Mouse (Mus musculus): ENCODE data around the gene Brpf3.
"Not testable (repeated sequence)": the region's sequence is repeated elsewhere in the genome, so short reads cannot be mapped to it uniquely, and the experiment has no call there.

Gene Brpf3

DNA sequence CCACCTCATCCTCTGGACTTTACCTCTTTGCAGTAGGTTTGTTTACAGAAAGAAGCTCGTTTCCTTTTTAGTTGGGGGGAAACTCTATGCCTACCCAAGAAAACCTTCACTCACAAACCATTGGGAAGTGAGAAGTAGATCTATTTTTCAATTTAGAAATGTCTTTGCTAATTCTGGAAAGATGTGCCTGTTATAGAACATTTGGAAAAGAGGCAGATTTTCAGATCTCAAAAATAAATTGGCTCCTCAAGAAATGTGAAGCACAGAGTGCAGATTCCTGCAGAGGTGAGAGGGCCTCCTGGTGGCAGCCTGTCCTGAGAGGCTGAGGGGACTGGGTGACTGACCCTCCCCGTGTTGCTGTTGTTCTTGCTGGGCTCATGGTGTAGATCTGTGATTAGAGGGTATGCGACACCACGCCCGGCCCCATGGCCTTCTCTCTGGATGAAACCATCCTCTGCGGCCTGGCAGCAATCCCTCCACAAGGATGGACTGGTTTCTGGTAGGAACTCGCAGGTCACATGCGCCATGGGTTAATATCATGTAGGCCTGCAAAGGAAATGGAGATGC lies 26.9 kb downstream of the Brpf3 start:
- DNase-seq (ENCODE audit: low read depth), result no peak

DNA sequence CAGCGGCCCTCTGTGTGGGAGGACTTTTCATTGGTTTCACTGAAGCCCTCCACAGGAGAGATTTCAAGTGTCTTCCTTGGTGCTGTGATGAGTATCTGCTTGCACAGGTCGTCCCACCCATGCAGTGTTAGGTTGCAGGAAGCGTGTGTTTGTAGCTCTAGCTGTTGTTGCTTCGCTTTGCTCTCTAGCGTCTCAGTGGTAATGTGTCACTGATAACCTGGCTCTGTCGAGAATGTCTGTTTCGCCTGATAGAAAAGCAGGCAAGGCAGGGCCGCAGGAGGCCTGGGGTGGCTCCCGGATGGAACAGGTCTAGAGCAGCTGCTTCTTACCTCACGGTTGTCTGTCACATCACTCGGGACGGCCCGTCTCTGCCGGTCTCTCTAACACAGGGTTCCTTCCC lies 28.2 kb downstream of the Brpf3 start:
- DNase-seq (ENCODE audit: low read depth), result no peak

DNA sequence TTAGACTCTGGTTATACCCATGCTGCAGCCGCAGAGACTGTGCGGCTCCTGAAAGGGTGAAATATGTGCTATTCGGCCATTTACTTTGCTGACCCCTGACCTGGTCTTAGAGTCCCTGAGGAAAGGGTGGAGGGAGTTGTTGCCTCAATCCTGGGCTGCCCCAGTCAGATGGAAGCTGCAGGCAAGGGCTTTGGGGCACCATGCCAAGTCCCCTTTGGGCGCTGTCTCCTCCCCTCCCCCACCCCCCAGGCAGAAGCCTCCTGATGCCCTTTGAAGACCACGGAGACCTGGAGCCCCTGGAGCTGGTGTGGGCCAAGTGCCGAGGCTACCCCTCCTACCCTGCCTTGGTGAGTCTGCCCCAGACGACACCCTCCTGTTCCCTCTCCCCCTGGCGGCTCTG lies 30.2 kb downstream of the Brpf3 start:
- DNase-seq (ENCODE audit: low read depth), result no peak

GRCm38 (mm10) chr17:28832040-28832439 lies 31.1 kb downstream of the Brpf3 start:
- DNase-seq (ENCODE audit: low read depth), result no peak

- DNase-seq (ENCODE audit: low read depth), result no peak
Measured at GRCm38 (mm10) chr17:28832875-28833274, 32.0 kb downstream of the Brpf3 start.

DNA sequence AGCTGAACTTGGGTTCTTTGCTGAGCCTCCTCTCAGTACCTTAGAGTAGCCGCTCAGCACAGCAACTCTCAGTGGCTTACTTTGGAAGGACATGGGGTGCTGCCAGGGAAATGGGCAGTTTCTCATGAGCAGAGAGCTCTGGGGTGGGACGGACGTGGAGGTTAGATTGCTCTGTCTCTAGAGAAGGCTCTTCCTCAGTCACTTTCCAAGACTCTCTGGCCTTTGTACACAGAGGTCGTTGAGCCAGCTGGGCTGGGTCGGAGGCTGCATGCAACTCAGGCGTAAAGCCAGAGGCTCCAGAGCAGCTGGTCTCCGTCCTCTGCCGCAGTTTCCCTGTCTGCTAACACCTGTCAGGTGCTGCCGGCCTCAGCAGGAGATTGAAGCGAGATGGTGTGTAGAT lies 33.8 kb downstream of the Brpf3 start:
- DNase-seq (ENCODE audit: low read depth), result no peak

- DNase-seq (ENCODE audit: low read depth), result no peak
Measured at GRCm38 (mm10) chr17:28837840-28838239, 37.0 kb downstream of the Brpf3 start.

- not testable (repeated sequence) for DNase-seq (ENCODE audit: low read depth)
Measured at GRCm38 (mm10) chr17:28841947-28842346, 41.1 kb downstream of the Brpf3 start.

GRCm38 (mm10) chr17:28843665-28844064 lies 42.8 kb downstream of the Brpf3 start:
- no peak for DNase-seq (ENCODE audit: low read depth)

DNA sequence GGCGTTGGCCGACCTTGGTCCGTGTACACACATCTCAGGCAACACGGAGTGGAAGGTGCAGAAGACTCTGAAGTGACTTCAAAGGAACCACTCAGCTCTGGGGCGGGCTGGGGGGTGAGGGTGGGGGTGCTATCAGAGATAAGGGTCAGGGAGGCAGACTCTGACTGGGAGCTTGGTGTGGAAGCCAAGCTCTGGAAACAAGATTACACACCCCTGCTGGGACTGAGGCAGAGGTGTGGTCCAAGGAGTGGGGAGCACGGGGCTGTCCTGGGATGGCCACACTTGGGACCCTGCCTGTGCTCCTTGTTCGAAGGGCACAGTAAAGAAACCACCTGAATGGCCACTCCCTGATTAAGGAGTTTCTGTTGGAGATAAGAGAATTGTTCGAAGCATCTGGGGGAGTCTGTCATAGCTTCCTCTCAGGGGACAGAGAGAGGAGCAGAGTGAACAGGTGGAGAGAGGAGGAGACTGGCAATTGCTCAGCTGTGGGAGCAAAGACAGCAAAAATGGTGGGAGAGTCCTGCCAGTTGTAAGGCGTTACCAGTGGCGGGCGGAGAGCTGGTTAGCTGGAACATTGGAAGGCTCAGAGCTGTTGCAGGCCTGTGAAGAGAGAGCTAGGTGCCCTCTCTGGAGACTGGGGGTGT lies 46.2 kb downstream of the Brpf3 start:
- no peak for DNase-seq (ENCODE audit: low read depth)

- DNase-seq (ENCODE audit: low read depth), result no peak
Measured at GRCm38 (mm10) chr17:28850511-28850910, 49.6 kb downstream of the Brpf3 start.

DNA sequence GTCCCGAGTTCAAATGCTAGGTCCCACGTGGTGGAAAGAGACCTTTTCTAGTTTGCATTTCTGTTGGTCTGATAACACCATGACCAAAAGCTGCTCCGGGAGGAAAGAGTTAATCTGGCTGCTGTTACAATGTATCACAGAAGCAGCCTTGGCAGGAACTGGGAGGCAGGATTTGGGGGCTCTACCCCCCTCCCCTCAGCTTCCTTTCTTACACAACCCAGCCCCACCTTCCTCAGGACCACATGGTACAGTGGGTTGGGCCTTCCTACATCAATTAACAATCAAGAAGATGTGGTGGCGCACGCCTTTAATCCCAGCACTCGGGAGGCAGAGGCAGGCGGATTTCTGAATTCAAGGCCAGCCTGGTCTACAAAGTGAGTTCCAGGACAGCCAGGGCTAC lies 53.5 kb downstream of the Brpf3 start:
- no peak for DNase-seq (ENCODE audit: low read depth)

GRCm38 (mm10) chr17:28855166-28855885 lies 54.4 kb downstream of the Brpf3 start:
- no peak for DNase-seq (ENCODE audit: low read depth)

GRCm38 (mm10) chr17:28856030-28856429 lies 55.1 kb downstream of the Brpf3 start:
- no peak for DNase-seq (ENCODE audit: low read depth)

- DNase-seq (ENCODE audit: low read depth), result no peak
Measured at GRCm38 (mm10) chr17:28858205-28858604, 57.3 kb downstream of the Brpf3 start, which contains the start of gene Pnpla1. Gene Pnpla1 (plus strand): TSS chr17:28858411.

- no peak for DNase-seq (ENCODE audit: low read depth)
Measured at GRCm38 (mm10) chr17:28863926-28864325, 63.0 kb downstream of the Brpf3 start.

GRCm38 (mm10) chr17:28864464-28864863 lies 63.6 kb downstream of the Brpf3 start:
- DNase-seq (ENCODE audit: low read depth), result no peak

DNA sequence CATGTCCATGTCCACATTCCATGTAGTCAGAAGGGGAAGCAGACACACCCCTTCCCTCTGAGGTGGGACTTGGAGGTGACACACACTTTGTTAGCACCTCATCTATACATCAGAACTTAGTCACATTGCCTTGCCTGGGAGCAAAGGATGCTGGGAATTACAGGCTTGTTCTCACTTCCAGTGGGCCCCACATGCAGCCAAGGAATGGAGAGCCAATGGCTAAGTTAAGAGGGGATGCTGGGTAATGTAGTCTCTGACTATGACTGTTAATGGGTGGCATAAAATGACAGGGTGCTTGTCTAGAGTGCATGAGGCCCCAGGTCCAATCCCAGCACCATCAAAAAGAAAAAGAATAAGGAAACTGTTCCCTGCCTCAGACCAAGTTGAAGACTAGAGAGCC lies 66.0 kb downstream of the Brpf3 start:
- DNase-seq (ENCODE audit: low read depth), result no peak

GRCm38 (mm10) chr17:28867381-28867780 lies 66.5 kb downstream of the Brpf3 start:
- DNase-seq (ENCODE audit: low read depth), result no peak

DNA sequence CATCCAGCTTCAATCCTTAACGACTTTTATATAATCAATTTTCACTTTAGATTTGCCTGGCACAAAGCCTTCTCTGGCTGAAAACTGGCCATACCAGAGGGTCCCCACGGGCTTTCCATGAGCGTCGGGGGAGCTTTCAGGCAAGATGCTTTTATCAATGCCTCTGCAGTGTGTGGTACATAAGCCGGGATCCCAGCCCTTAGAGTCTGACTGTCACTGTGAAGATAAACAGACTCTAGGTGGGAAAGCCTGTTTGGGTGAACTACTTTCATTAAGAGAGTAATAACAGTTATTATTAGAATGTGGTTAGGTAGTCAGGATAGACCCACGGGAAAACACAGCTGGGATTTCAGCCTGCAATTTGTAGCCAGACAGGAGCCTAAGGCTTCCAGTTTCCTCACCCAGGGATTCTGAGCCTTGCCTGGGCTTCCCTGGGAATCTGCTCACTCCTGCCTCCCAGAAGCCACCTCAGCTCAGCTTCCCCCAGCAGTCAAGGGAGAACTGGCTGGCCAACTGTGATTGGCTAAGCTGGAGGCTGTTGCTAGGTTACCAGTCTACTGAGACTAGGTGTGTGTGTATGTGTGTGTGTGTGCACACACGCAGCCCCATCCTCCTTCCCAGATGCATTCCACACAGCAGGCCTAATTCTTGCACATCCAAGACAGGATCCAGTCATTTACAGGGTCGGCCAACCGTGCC lies 68.7 kb downstream of the Brpf3 start:
- DNase-seq (ENCODE audit: low read depth), result no peak

DNA sequence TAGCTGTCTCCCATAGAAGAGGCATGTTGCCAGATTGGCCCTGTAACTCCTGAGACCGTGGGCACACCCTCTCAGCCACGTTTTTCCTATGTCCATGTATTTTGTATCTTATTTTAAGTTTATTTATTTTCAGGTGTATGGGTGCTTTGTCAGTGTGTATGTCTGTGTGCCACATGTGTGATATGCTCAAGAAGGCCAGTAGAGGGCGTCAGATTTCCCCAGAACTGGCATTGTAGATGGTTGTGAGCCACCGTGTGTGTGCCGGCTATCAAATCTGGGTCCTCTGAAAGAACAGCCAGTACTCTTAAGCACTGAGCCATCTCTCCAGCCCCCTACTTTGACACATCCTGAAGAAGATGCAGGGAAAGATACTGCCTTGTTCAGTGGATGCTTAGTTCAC lies 69.5 kb downstream of the Brpf3 start:
- DNase-seq (ENCODE audit: low read depth), result no peak

GRCm38 (mm10) chr17:28871831-28872230 lies 70.9 kb downstream of the Brpf3 start:
- DNase-seq (ENCODE audit: low read depth), result no peak

- no peak for DNase-seq (ENCODE audit: low read depth)
Measured at GRCm38 (mm10) chr17:28872322-28872721, 71.4 kb downstream of the Brpf3 start.

Measured in c-Kit-positive CD71-negative TER-119-negative erythroid progenitor cells, embryonic 14.5 days (primary cell).